Mouse (Mus musculus): ENCODE results near the gene Rnf130.

Rnf130 gene

GRCm38 (mm10) chr11:50024445-50024832, 707 bp upstream of the Rnf130 start:
- no peak for DNase-seq (ENCODE audit: low read depth, low spot score)

- no peak for DNase-seq (ENCODE audit: low read depth, low spot score)
These were observed 775 bp downstream of the Rnf130 start for GRCm38 (mm10) chr11:50025721-50026520.

DNA sequence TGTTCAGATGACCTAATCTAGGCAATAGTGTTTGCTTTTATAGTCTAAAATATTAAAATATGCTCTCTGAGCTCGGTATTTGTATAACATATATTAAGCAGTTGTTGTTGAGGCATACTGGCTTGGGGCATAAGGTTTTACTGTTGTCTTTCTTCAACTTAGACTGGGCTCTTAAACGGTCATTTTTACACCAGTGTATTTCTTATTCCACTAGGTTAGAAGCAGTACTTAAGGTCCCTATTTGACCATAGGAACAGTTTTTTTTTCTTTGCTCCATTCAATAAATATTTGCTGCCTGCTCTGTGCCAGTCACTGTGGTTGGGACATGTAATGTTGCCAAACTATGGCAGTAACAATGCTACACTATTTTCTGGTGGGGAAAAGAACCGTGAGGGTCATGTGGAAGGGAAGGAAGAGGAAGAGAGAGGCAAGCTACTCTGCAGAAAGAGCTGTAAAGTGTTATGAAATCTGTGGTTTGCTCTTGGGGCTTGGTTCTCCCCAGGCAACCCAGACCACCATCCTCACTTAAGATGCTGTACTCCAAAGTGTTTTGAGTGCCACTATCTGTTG, 1.5 kb downstream of the Rnf130 start:
- DNase-seq (ENCODE audit: low read depth, low spot score) = no peak

DNA sequence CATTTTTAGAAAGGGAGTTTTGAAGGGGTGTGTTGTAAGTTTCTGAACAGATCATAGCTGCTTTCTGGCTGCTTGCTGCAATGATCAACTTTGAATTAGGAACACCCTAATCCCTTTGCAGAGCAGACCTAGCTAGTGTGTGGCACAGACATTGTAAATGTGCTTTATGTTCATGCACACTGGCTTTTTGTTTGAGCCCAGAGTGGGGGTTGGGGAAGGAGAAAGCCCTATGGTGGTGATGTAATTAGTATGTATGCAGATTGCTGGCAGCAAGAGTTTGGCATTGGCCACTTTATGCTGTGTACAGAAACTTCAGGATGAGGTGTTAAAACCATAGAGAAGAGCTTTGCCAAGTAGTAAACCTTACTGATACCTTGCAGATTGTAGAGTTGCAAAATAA, 3.3 kb downstream of the Rnf130 start:
- DNase-seq (ENCODE audit: low read depth, low spot score) = no peak

DNA sequence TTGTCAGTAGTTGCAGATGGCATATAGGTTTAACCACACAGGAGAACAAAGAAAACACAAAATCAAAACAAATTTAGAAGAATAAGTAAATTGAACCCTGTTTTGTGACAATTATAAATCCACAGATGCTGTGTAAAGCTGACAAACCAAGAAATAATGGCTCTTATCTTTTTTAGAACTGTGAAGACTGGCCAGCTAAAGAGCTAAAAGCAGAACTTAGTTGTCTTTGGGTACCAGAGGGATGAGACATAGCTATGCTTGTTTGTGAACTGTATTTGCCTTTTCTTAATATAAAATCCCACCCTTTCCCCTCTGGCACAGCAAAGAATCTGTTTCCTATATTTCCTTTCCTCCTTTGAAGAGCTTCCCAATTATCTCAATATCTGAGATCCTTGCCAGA, 9.0 kb downstream of the Rnf130 start:
- no peak for DNase-seq (ENCODE audit: low read depth, low spot score)

DNA sequence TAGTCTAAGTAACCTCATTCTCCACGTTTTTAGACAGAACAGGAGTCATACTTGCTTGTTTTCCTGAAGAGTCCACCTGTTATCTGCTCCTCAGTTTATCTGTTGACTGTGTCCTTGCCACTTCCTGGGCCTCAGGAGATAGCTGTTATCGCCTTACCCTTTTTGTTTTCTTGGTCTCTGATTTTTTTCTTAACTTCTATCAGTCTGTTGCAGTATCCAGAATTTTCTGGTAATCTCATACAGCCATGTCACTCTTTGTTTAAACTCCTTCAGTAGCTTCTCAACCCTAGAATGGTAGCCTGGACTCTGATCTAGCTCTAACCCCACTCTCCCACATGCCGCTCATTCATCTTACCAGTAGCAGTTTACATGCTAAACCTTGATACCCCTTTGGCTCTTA, 10.6 kb downstream of the Rnf130 start:
- no peak for DNase-seq (ENCODE audit: low read depth, low spot score)

DNA sequence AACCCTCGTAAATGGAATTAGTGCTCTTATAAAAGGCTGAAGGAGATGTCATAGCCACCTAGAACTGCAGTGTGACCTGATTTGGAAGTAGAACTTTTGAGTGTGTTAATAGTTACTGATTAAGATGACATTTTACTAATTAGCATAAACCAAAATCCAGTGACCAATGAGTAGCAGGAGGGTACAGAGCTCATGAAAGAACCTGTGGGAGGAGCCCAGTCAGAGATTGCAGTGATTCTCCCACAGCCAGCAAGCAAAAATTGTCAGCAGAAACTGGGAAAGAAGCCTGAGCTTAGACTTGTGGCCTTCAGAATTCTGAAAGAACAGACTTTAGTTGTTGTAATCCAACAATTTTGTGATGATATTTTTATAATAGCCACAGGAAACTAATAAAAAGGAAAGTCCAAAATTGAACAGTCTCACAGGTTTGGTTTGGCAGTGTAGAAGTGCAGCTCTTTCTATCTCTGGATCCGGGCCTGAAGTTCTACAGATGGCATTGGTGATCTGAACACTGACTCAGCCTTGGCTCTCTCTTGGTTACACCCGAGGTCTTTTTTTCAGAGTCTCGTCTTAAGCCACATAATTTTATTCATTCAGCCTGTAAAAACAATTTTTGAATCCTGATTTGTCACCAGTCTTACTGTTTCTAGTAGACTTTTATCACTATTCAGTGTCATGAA, 11.8 kb downstream of the Rnf130 start:
- no peak for DNase-seq (ENCODE audit: low read depth, low spot score)

DNA sequence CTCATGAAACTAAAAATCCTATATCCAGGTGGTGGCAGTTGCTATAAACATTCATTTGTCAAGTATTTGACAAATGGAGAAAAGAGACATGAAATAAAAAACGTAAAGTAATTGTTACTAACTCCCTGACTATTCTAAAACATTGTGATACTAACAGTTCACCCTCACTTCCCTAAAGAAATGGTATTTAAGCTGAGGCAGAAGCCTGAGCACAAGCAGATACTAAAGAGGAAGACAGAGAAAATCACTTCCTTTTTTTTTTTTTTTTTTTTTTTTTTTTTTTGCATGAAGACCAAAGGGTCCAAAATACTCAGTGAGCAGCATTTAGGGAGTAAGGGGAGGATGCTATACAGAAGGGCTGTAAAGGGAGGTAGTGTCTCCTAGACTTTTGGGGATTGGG, 13.6 kb downstream of the Rnf130 start:
- no peak for DNase-seq (ENCODE audit: low read depth, low spot score)

DNA sequence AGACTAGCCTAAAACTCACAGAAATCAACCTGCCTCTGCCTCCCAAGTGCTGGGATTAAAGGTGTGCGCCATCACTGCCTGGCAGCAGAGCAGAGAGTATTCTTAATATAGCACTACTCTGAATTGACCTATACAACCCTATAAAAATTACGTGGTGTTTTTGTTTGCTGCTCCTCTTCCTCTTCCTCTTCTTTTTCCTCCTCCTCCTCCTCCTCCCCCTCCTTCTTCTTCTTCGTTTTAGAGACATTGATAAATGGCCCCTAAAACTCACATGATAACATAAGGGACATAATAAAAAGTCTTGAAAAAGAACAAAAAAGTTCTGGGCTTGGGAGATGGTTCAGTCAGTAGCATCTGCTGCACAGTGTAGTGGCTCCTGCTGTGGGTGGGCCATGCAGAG, 16.0 kb downstream of the Rnf130 start:
- DNase-seq (ENCODE audit: low read depth, low spot score) = no peak

DNA sequence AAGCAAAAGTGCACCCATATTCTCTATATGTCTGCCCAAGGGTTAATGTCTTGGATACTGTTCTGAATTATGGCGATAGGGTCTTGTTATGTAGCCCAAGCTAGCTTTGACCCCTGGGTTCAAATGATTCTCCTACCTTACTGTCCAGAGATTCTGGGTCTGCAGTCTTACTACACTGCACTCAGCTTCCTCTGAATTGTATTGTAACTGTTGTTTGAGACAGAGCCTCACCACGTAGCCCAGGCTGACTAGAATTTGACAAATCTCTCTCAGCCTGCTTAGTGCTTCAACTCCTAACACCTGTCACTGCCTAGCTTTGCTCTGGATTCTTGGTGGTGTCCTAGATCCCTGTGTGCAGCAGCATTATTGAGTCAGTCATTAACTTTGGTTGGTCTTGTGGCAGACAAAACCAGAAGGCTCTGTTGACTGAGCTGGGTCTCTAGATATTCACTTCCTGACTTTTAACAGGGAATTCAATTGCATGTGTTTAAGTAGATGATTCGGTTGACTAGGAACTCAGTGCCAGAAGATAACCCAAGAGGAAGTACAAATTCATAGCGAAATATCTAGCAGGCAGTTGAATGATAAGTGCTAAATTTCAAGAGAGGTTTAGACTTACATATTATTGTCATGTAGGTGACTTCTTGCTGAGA, 17.3 kb downstream of the Rnf130 start:
- no peak for DNase-seq (ENCODE audit: low read depth, low spot score)

DNA sequence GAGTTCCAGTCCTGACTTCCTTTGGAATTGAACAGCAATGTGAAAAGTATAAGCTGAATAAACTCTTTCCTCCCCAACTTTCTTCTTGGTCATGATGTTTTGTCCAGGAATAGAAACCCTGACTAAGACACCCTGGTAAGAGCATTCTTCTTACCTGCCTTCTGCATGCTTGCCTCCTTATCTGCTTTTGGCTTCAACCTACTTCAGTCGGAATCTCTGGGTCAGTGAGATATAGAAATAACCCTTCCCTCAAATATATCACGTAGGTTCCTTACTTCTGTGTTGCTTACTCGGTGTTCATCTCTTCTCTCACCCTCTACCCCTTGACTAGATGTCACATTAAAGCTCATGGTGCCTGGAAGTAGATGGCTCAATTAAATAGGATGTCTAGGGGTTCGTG, 19.3 kb downstream of the Rnf130 start:
- no peak for DNase-seq (ENCODE audit: low read depth, low spot score)

GRCm38 (mm10) chr11:50047610-50048009, 22.5 kb downstream of the Rnf130 start:
- DNase-seq (ENCODE audit: low read depth, low spot score) = no peak

DNA sequence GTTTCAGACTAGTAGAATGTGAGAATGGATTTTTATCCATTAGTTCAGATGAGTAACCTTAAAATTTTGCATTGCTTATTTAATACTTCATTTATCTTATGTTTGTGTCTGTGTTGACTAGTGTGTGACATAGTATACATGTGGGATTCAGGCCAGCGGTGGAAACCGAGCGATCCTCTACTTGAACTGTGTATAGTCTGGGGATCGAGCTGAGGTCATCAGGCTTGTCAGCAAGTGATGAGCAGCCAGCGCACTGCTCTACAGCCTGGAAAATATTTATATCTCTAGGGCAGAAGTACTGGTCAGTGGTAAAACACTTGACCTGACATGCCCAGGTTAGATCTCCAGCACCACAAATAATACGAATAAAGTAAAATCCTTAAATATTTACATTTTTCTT, 23.0 kb downstream of the Rnf130 start:
- DNase-seq (ENCODE audit: low read depth, low spot score) = no peak

DNA sequence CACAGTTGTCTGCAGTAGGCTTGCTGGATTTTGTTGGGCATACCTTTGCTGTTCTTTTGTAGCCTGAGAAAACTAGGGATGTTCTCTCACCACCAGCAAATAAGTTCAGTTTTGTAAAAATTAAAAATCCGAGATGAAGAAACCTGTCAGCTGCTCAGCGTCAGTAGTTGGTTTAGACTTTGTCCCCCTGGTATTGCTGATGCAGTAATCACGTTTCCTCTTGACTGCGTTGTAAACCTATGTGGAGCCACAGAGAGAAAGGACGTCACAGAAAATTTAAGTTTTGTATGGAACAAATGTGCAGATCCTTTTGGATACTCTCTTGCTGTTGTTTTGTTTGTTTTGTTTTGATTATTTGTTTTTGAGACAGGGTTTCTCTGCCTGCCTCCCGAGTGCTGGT, 25.2 kb downstream of the Rnf130 start:
- no peak for DNase-seq (ENCODE audit: low read depth, low spot score)

GRCm38 (mm10) chr11:50057713-50058112, 32.6 kb downstream of the Rnf130 start:
- no peak for DNase-seq (ENCODE audit: low read depth, low spot score)

DNA sequence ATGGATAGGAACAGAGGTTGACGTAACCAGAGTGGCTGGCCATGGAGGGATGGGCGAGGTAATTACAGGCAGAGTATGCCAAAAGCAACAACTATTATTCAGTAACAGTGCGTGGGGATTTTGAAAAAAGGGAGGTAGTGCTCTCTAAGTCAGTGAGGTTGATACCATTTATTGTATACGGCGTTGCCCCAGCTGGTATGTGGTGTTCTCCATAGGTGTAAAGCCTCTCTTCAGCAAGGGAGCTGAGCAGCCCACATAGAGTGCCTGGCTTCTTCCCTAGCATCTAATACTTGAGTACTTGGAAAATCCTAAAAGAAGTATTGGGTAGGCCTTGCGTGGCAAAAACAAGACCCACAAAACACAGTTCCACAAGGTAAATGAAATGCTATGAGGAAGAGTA, 33.1 kb downstream of the Rnf130 start:
- DNase-seq (ENCODE audit: low read depth, low spot score) = no peak

DNA sequence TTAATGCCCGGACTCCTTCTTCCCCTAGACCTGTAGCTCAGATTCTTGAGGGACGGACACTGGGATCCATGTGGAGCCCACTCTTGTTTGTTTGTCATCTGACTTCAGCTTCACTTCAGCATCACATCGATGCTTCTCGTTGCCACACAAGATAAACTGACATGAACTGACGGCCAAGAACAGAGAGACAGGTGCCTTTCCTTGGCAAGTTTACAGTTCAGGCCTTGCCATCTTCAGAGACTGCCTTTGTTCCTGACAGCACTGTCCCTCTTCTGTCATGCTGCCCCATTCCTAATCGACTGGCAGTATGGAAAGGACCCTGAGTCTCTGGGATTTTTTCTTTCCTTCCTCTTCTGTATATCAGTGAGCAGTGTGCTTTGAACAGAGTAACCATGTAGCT, 33.9 kb downstream of the Rnf130 start:
- no peak for DNase-seq (ENCODE audit: low read depth, low spot score)

GRCm38 (mm10) chr11:50062116-50062515, 37.0 kb downstream of the Rnf130 start:
- no peak for DNase-seq (ENCODE audit: low read depth, low spot score)

DNA sequence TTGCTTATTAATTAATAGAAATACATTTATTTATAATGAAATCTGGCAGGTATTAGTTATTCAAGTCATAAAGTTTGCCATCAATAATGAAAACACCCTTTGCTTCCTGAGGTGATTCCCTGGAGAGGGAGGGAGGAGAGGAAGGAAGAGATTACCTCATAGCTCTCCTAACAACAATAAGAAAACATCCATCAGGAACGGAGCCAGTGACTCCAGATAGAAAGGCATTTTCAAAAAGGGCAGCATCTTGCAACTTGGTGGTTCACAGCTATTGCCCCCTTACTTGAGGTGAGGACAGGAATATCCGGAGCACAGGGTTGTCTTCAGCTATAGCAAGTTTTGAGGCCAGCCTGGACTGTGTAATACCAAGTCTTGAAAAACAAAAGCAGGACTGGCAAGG, 40.9 kb downstream of the Rnf130 start:
- no peak for DNase-seq (ENCODE audit: low read depth, low spot score)

DNA sequence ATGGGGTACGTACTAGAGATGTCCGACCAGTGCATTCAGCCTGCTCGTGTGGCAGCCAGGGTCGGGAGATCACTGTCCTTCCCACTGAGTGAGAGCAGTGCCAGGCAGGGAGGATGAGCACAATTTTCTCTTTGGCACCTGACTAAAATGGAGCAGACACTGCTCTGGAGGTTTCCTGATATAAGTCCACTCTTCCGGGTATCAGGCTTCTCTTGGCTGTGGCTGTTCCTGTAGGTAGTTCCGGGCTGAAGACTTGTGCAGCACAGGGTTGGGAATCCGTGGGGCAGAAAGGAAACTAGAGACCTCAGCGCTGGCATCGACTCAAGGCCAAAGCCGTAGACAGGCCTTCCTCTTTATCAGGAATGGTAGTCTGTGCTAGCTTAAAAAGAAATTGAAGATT, 48.7 kb downstream of the Rnf130 start:
- no peak for DNase-seq (ENCODE audit: low read depth, low spot score)

DNA sequence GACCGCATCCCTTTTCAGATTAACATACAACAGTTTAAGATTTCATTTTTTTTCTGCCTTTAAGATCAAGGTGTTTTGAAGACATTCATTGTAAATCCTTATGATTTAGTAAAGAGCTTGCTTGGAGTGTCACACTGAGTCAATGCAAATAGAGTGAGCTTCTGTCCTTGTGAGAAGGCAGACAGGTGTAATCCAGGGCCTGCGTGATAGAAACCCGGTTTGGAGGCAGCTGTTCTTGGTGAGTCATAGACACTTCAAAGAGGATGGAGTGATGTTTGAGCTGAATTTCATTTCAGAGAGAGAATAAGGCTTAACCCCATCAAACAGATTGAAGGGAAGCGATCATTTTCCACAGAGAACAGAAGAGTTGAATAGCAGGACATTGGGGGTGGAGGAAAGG, 51.6 kb downstream of the Rnf130 start:
- DNase-seq (ENCODE audit: low read depth, low spot score) = no peak

- no peak for DNase-seq (ENCODE audit: low read depth, low spot score)
These were observed 56.4 kb downstream of the Rnf130 start for GRCm38 (mm10) chr11:50081365-50082190.

Data from WW6 (cell line).